Mouse (Mus musculus) intestine, postnatal 0 days (tissue): ENCODE results near the gene Tbx4. TPM values are rescaled to one million over a fixed set of nuclear protein-coding genes. Genes with fewer than 3 reads are reported as not detected.
A peak's percentile ranks its signal among the peaks of the same experiment; 100 is the strongest.

Experiments used
- ATAC-seq: fragments of 200-750 bp; cut with Nextera tagmentation; 2 replicates; pipeline ENCODE4 v1.8.0; 2017; ENCODE audit warnings: mild to moderate bottlenecking, moderate TSS enrichment, moderate library complexity
- H3K27ac ChIP-seq: fragments of 300-500 bp; sonication (generic); 2 replicates; pipeline ENCODE4 v1.5.1; 2014; ENCODE audit warnings: mild to moderate bottlenecking, low read depth, low read length, moderate library complexity
- H3K27me3 ChIP-seq: fragments of 300-500 bp; sonication (generic); replicated peaks from 2 replicates; pipeline ENCODE4 v1.6.1; 2014; ENCODE audit warnings: low read length, mixed read lengths; ENCODE audit not compliant: control insufficient read depth, insufficient read depth
- H3K36me3 ChIP-seq: fragments of 300-500 bp; sonication (generic); 2 replicates; pipeline ENCODE4 v1.6.1; 2014; ENCODE audit warnings: mild to moderate bottlenecking, moderate library complexity; ENCODE audit not compliant: control insufficient read depth, insufficient read depth
- H3K4me1 ChIP-seq: fragments of 300-500 bp; sonication (generic); replicated peaks from 2 replicates; pipeline ENCODE4 v1.6.1; 2014; ENCODE audit warnings: antibody characterized with exemption, low read length, mixed read lengths; ENCODE audit not compliant: control insufficient read depth, insufficient read depth
- H3K4me2 ChIP-seq: fragments of 300-500 bp; sonication (generic); replicated peaks from 2 replicates; pipeline ENCODE4 v1.6.1; 2014; ENCODE audit warnings: low read depth, mild to moderate bottlenecking, moderate library complexity
- H3K4me3 ChIP-seq: fragments of 300-500 bp; sonication (generic); 2 replicates; pipeline ENCODE4 v1.5.1; 2014; ENCODE audit warnings: low read depth, low read length
- H3K9ac ChIP-seq: fragments of 300-500 bp; sonication (generic); 2 replicates; pipeline ENCODE4 v1.6.1; 2014; ENCODE audit warnings: mild to moderate bottlenecking, low read depth, low read length
- H3K9me3 ChIP-seq: fragments of 300-500 bp; sonication (generic); 2 replicates; pipeline ENCODE4 v1.6.1; 2016; ENCODE audit warnings: mixed run types; ENCODE audit not compliant: control insufficient read depth
- CTCF ChIP-seq: sonication (generic); IDR thresholded peaks from 2 replicates; pipeline ENCODE4 v1.5.1; 2016; ENCODE audit warnings: low read depth, mild to moderate bottlenecking, control low read depth, antibody characterized with exemption, moderate library complexity
- WGBS: fragments of 180-500 bp; shearing (Covaris S2); extraction: QIAGEN DNeasy Blood & Tissue Kit; methylation state at CpG from one replicate; pipeline ENCODE4 v1.1.7; 2014; 5-methylcytosine and 5-hydroxymethylcytosine counted together
- polyA plus RNA-seq: library from polyadenylated mRNA; unstranded; fragments of >200 nt; fragmentation: Nextera tagmentation; extraction: Ambion mirVana; gene quantifications from 2 replicates; pipeline ENCODE4 v1.2.1, GENCODE M21; 2015

Gene Tbx4
- polyA plus RNA-seq, result not detected in 2 replicates

DNA sequence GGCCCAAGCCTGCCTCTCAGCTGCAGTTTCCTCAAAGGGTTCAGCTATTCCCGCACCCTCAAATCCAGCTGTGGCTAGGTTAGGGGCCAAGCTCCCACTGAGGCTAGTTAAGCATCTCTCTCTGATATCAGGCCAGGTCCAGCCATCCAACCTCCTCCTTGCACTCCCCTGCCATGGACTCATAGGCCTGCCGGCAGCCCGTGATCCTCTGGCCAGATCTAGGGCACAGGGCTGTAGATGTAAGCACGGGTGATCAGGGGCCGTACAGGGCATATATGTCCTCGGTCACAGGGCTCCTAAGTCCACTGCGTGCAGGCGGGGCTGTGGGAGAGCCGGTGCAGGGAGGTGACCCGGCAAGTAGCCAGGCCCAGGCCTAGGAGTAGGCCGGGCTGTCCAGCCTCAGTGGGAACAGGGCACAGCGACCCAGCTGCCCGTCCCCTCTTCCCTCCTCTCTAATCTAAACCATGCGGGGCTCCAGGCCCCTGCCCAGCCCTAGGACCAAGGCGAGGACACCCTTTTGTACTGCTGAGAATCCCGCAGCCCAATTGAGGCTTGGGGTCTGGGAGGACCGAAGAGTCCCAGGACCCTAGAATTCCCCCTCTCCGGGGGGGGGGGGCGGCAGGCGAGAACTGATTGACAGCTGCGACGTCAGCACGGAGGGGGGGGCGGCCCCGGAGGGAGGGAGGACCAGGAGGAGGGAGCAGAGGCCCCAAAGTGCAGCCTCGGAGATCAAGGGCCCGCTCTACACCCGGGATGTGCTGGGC is at the start of gene Tbx4:
Gene Tbx4, plus strand, starts transcription at position 758 of the 764 bp plus-strand sequence.
- H3K36me3 ChIP-seq, result no peaks in the 10 kb centered on the region
- no peak within 1 kb of the TSS for H3K9ac ChIP-seq
- no peak within 1 kb of the TSS for H3K27ac ChIP-seq
- 43% methylated on average over 22 of the region's 28 CpGs for WGBS
- no peak within 1 kb of the TSS for H3K4me3 ChIP-seq
- H3K4me1 ChIP-seq, result no peaks in the 10 kb centered on the region
- no peak within 1 kb of the TSS for H3K4me2 ChIP-seq
- peaks cover 76% of the 10 kb centered on the region for H3K27me3 ChIP-seq
- no peak for ATAC-seq
- H3K9me3 ChIP-seq, result no peaks in the 10 kb centered on the region
- no peak for TF ChIP-seq CTCF

GRCm38 (mm10) chr11:85836523-85837290 is 49.5 kb upstream of the Tbx4 start:
- H3K4me3 ChIP-seq, result peak overlapping the region; percentile 60
- H3K4me2 ChIP-seq, result peak overlapping the region; percentile 90
- peaks cover 11% of the 10 kb centered on the region; the same call in 1 of the 2 replicates for H3K36me3 ChIP-seq
- H3K9ac ChIP-seq, result 0 out of 2 replicates have a peak overlapping the region, but pooled peaks have one; percentile 7
- no peaks in the 10 kb centered on the region for H3K9me3 ChIP-seq
- TF ChIP-seq CTCF, result no peak
- no peak for ATAC-seq
- H3K27ac ChIP-seq, result peak overlapping the region; percentile 21; the same call in 1 of the 2 replicates
- 0 out of 2 replicates have a peak, but pooled peaks cover 6% of the 10 kb centered on the region for H3K4me1 ChIP-seq
- WGBS, result 27% methylated on average over 32 of the region's 32 CpGs
- H3K27me3 ChIP-seq, result peaks cover 94% of the 10 kb centered on the region

DNA sequence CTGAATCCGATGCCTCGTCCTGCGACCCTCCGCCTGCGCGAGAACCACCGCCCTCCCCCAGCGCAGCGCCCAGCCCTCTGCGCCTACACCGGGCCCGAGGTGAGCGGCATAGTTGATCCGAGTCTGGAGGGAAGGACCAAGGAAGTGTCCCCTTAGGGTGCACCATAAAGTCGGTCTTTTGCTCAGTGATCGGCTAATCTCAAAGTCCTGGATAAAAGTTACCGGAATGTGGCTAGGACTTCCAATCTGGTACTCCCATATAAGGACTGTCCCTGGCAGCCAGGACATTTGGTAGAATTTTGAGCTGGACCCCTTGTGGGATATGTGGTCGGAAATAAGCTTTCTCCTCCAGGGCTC is 49.0 kb upstream of the Tbx4 start:
- H3K9me3 ChIP-seq, result no peaks in the 10 kb centered on the region
- peaks cover 11% of the 10 kb centered on the region; the same call in 1 of the 2 replicates for H3K36me3 ChIP-seq
- ATAC-seq, result no peak
- H3K4me1 ChIP-seq, result 0 out of 2 replicates have a peak, but pooled peaks cover 4% of the 10 kb centered on the region
- peaks cover 94% of the 10 kb centered on the region for H3K27me3 ChIP-seq
- peak overlapping the region; percentile 90 for H3K4me2 ChIP-seq
- TF ChIP-seq CTCF, result no peak
- 0 out of 2 replicates have a peak overlapping the region, but pooled peaks have one; percentile 7 for H3K9ac ChIP-seq
- peak overlapping the region; percentile 60 for H3K4me3 ChIP-seq
- peak overlapping the region; percentile 21; the same call in 1 of the 2 replicates for H3K27ac ChIP-seq
- WGBS, result 15% methylated on average over 18 of the region's 18 CpGs

DNA sequence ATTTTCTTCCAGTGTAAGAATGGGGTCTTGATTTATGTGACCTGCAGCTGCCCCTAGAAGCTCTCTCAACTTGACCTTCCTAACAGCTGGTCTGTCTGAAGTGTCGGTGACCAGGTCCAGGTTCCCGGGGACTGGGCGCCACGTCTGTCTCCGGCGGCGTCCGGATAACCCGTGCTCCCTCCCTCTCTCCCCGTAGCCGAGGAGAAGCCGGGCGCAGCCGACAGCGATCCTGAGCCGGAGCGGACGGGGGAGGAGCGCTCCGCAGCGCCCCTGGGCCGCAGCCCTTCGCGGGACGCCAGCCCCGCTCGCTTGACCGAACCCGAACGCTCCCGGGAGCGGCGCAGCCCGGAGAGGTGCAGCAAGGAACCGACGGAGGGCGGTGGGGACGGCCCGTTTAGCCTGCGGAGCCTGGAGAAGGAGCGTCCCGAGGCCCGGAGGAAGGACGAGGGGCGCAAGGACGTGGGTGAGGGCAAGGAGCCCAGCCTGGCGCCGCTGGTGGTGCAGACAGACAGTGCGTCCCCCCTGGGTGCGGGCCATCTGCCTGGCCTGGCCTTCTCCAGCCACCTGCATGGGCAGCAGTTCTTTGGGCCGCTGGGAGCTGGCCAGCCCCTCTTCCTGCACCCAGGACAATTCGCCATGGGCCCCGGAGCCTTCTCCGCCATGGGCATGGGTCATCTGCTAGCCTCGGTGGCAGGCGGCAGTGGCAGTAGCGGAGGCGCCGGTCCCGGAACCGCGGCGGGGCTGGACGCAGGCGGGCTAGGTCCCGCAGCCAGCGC is 48.4 kb upstream of the Tbx4 start:
- peaks cover 95% of the 10 kb centered on the region for H3K27me3 ChIP-seq
- no peak for ATAC-seq
- H3K4me2 ChIP-seq, result peak overlapping the region; percentile 90
- no peaks in the 10 kb centered on the region for H3K9me3 ChIP-seq
- no peak overlapping the region for H3K27ac ChIP-seq
- peak overlapping the region; percentile 60 for H3K4me3 ChIP-seq
- 0 out of 2 replicates have a peak, but pooled peaks cover 3% of the 10 kb centered on the region for H3K4me1 ChIP-seq
- peak overlapping the region; percentile 54 for H3K9ac ChIP-seq
- TF ChIP-seq CTCF, result no peak
- 16% methylated on average over 67 of the region's 67 CpGs for WGBS
- peaks cover 11% of the 10 kb centered on the region; the same call in 1 of the 2 replicates for H3K36me3 ChIP-seq

DNA sequence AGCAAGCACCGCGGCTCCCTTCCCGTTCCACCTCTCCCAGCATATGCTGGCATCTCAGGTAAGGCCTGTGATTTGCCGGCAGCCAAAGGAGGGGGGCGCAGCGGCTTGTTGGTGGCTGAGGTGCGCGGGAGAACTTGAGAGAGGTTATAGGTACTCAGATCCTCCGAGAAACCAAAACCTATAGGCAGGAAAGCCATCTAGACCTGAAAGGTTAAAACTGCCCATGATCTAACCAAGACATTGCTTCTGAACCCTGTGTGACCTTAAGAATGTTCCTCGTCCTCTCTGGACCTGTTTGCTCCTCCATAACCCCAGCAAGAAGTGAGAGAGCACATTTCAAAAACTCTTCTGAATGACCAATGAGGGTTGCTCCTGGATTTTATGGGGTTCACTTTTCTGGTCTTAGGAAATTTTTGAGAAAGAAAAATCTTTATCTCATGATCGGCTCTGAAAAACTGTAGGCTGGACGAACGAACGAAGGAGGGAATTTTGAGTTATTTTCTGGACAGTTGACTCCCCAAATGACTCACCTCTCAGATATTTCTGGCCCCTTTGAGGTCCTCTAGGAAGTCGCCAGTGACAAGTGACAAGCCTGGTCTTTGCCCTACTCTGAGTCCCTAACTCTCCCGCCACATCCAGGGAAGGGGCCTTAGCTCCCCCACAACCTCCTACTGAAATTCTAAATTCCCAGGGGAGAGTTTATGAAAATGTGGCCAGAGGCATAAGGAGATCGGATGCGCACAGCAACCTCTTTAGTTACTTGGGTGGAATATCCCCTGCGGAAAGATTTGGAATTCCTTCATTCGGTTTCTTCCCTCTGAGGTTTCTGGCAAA is 47.6 kb upstream of the Tbx4 start:
- peak overlapping the region; percentile 54; the same call in 1 of the 2 replicates for H3K9ac ChIP-seq
- peak overlapping the region; percentile 90 for H3K4me2 ChIP-seq
- peak overlapping the region; percentile 60 for H3K4me3 ChIP-seq
- H3K27ac ChIP-seq, result no peak overlapping the region
- no peaks in the 10 kb centered on the region for H3K9me3 ChIP-seq
- peaks cover 5% of the 10 kb centered on the region; the same call in 1 of the 2 replicates for H3K4me1 ChIP-seq
- no peak for TF ChIP-seq CTCF
- peaks cover 94% of the 10 kb centered on the region for H3K27me3 ChIP-seq
- peaks cover 11% of the 10 kb centered on the region; the same call in 1 of the 2 replicates for H3K36me3 ChIP-seq
- 43% methylated on average over 20 of the region's 20 CpGs for WGBS
- ATAC-seq, result no peak
